Mouse (Mus musculus): ENCODE data around the gene Irf2bpl. TPM values are rescaled to one million over a fixed set of nuclear protein-coding genes. Genes with fewer than 3 reads are reported as not detected.
A peak's percentile ranks its signal among the peaks of the same experiment; 100 is the strongest.

Gene Irf2bpl
- polyA plus RNA-seq, 1 experiment from 2014 or later, result 80.2 TPM

DNA sequence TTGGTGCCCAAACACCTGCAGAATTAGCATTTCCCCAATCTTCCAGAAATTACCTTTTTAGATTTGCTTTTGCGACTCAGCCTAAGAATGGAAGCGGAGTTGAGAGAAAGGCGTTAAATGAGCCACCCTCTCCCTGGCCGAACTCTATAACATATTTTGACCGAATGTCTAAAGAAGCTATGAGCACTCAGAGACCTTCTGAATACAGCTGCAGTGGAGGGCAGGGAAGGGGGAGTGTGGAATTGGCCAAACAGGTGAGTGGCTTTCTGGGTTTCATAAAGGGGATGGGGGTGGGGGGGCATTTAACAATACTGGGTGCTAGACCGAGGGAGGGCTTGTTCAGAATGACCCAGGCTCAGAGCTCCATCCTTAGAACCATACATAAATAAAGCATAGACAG, 738 bp upstream of the Irf2bpl start:
- peaks cover 51% of the 10 kb centered on the region for H3K4me1 ChIP-seq (ENCODE audit: control insufficient read depth, insufficient read depth, low read length)
- H3K9ac ChIP-seq (replicated peaks; ENCODE audit: low read length), result peak overlapping the region; percentile 31; the same call in 1 of the 2 replicates
- H3K27me3 ChIP-seq (ENCODE audit: control insufficient read depth, insufficient read depth, low read length), result no peaks in the 10 kb centered on the region
- H3K4me3 ChIP-seq (replicated peaks; ENCODE audit: low read depth, low read length), result peak overlapping the region; percentile 98
- 6% methylated on average over 6 of the region's 6 CpGs for WGBS
- H3K9me3 ChIP-seq (ENCODE audit: control insufficient read depth, low read length), result no peaks in the 10 kb centered on the region
- peaks cover 10% of the 10 kb centered on the region; the same call in 1 of the 2 replicates for H3K36me3 ChIP-seq (ENCODE audit: control insufficient read depth, insufficient read depth, low read length)
- H3K27ac ChIP-seq (replicated peaks; ENCODE audit: low read depth, low read length), result peak overlapping the region; percentile 98
- DNase-seq, result no peak
- peak overlapping the region; percentile 82 for H3K4me2 ChIP-seq (ENCODE audit: low read length)
- no peak for ATAC-seq (ENCODE audit: low FRiP score, low TSS enrichment)

DNA sequence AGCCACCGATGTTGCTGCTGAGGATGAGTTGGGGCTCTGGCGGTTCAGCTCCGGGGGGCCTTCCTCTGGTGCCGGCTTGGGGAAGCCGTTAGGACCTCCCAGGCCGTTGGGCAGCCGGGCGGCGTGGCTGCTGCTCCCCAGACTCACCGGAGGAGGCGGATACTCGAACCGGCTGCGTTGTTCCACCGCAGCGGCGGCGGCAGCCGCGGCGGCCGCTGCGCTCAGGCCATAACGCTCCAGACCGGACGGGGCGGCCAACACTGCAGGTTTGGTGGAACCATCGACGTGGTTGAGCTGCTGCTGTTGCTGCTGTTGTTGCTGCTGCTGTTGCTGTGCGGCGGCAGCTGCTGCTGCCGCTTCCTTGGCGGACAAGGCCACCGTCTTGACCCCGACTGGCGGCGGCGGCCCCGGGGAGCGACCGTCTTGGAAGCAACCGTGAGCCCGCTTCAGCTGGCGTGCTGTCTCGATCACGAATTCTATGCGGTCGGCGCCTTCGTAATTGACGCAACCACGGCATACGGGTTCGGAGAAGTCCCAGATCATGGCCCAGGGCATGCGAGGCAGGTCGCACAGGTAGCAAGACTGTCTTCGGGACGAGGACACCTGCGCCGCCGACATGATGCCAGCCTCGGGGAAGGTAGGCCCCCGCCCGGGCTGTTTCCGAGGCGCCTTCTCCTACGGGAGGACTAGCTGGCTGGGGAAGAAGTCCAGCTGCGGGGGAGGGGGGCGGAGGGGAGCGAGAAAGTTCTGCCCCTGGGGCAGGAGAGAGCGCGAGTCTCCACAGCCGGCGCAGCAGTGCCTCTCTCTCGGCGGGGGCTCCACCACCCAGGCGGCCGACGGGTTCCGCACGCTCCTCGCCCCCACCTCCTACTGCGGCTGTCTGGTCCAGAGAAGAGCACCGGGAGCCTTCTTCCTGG, 1.1 kb downstream of the Irf2bpl start:
- Histone ChIP-seq H3K4me2 (ENCODE audit: low read length) (peak overlapping the region; percentile 82), H3K36me3 (ENCODE audit: control insufficient read depth, insufficient read depth, low read length) (peaks cover 18% of the 10 kb centered on the region; the same call in 1 of the 2 replicates), H3K27ac (replicated peaks; ENCODE audit: low read depth, low read length) (peak overlapping the region; percentile 98), H3K9ac (replicated peaks; ENCODE audit: low read length) (peak overlapping the region; percentile 100), H3K27me3 (ENCODE audit: control insufficient read depth, insufficient read depth, low read length) (no peaks in the 10 kb centered on the region), H3K4me3 (replicated peaks; ENCODE audit: low read depth, low read length) (peak overlapping the region; percentile 98), H3K9me3 (ENCODE audit: control insufficient read depth, low read length) (no peaks in the 10 kb centered on the region), H3K4me1 (ENCODE audit: control insufficient read depth, insufficient read depth, low read length) (peaks cover 51% of the 10 kb centered on the region)
- 0% methylated on average over 84 of the region's 84 CpGs for WGBS
- peak; percentile 12; the same call in 1 of the 2 replicates for ATAC-seq (ENCODE audit: low FRiP score, low TSS enrichment)
- peak; percentile 72 for DNase-seq

DNA sequence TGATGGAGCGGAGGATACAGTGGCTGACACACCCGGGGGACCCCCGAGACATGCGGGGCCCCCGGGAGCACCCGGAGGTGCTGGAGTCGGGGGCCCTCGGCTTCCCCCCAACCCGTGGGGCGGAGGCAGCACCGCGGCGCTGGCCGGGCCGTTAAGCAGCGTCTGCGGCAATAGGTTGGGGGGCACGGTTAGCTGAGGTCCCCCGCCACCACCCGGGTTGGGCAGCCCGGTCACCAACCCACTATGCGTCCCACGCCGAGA, 1.6 kb downstream of the Irf2bpl start:
- peak overlapping the region; percentile 98 for H3K27ac ChIP-seq (replicated peaks; ENCODE audit: low read depth, low read length)
- DNase-seq, result no peak
- peaks cover 21% of the 10 kb centered on the region; the same call in 1 of the 2 replicates for H3K36me3 ChIP-seq (ENCODE audit: control insufficient read depth, insufficient read depth, low read length)
- no peak for ATAC-seq (ENCODE audit: low FRiP score, low TSS enrichment)
- no peaks in the 10 kb centered on the region for H3K27me3 ChIP-seq (ENCODE audit: control insufficient read depth, insufficient read depth, low read length)
- H3K9me3 ChIP-seq (ENCODE audit: control insufficient read depth, low read length), result no peaks in the 10 kb centered on the region
- H3K9ac ChIP-seq (replicated peaks; ENCODE audit: low read length), result peak overlapping the region; percentile 100
- under 1% methylated on average over 24 of the region's 24 CpGs for WGBS
- H3K4me2 ChIP-seq (ENCODE audit: low read length), result peak overlapping the region; percentile 82
- peaks cover 50% of the 10 kb centered on the region for H3K4me1 ChIP-seq (ENCODE audit: control insufficient read depth, insufficient read depth, low read length)
- H3K4me3 ChIP-seq (replicated peaks; ENCODE audit: low read depth, low read length), result peak overlapping the region; percentile 98

DNA sequence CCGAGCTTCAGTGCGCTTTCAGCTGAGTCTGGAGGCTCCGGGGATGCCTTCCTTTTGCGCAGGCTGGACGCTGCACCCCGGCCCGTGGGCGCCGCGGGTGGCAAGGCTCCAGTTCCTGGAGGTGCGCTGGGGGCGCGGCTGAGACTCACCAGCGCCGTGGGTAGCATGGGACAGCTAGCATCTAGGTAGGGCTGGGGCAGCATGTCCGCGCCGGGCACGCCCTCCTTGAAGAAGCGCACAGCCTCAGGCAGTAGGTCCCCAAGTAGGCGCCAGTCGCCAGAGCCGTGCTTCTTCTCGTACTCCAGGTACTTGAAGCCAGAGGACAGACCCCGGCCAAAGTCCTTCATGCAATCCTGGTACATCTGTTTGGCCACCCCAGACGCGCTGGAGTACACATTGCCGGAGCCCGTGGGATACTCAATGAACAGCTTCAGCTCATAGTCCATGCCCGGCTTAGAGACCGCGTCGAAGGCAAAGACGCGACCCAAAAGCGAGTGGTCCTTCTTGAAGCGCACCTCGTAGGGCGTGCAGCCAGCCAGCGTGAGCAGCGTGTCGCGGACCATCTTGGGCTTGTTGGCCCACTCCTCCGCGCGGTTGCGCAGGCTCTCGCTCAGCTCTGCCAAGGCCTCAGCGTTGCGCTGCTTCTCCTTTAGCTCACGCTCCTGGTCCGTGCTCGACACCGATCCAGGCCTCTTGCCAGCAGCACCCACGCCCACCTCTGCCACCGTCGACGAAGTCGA, 2.1 kb downstream of the Irf2bpl start:
- DNase-seq (peak; percentile 78), ATAC-seq (ENCODE audit: low FRiP score, low TSS enrichment) (no peak)
- peak overlapping the region; percentile 100 for H3K9ac ChIP-seq (replicated peaks; ENCODE audit: low read length)
- peak overlapping the region; percentile 98 for H3K27ac ChIP-seq (replicated peaks; ENCODE audit: low read depth, low read length)
- no peaks in the 10 kb centered on the region for H3K27me3 ChIP-seq (ENCODE audit: control insufficient read depth, insufficient read depth, low read length)
- peak overlapping the region; percentile 98 for H3K4me3 ChIP-seq (replicated peaks; ENCODE audit: low read depth, low read length)
- WGBS, result under 1% methylated on average over 59 of the region's 59 CpGs
- peaks cover 47% of the 10 kb centered on the region for H3K4me1 ChIP-seq (ENCODE audit: control insufficient read depth, insufficient read depth, low read length)
- peak overlapping the region; percentile 82 for H3K4me2 ChIP-seq (ENCODE audit: low read length)
- H3K9me3 ChIP-seq (ENCODE audit: control insufficient read depth, low read length), result no peaks in the 10 kb centered on the region
- H3K36me3 ChIP-seq (ENCODE audit: control insufficient read depth, insufficient read depth, low read length), result peaks cover 22% of the 10 kb centered on the region; the same call in 1 of the 2 replicates

DNA sequence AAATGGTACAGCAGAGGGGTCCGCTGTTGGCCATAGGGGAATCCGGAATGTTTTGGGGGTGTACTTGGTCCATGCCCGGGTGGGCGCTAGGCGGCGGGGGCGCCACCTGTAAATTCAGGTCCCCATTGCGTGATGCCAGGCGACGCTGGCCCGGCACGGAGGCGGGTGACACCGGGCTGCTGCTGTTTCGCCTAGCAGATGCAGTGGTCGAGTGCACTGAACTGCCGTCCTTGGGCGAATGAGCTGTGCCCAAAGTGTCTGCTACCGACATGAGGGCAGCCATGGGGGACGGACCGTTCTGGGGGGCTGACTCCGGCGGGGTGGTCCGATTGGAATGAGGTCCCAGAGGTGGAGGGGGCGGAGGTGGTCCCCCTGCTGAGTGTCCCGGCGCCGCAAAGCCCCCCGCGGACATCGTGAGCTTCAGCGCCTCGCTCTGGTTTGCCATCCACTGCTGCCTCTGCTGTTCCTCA, 2.8 kb downstream of the Irf2bpl start:
- ATAC-seq (ENCODE audit: low FRiP score, low TSS enrichment), result no peak
- WGBS, result 2% methylated on average over 31 of the region's 33 CpGs
- peaks cover 45% of the 10 kb centered on the region for H3K4me1 ChIP-seq (ENCODE audit: control insufficient read depth, insufficient read depth, low read length)

DNA sequence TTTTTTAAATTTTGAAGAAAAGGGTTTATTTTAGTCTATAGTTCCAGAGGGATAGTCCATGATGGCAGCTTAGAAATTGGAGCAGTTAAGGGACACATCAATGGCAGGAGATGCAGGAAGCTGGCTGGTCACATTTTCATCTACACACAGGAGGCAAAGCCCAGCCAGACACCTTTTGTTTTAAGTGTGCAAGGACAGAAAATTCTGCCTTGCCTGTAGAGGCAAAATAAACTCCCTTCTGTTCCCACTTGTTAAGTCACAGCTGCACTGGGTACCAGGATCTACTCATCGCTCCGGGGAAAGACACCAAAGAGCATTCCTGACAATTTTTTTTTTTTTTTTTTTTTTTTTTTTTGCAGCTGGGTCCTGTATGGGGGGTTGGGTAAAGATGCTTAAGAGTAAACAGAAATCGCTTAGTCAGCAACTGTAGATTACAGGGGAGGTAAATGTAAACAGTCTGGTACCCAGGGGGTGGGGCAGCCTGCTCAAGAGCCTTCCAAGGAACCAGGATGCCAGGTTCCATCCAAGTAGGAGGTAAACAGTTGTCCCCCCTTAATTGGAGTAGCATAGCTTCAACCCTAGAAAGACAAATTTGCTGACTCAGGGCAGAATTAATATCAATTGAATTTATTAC, 4.4 kb downstream of the Irf2bpl start:
- H3K9ac ChIP-seq (replicated peaks; ENCODE audit: low read length), result peak overlapping the region; percentile 39; the same call in 1 of the 2 replicates
- WGBS, result 40% methylated on average over 3 of the region's 3 CpGs
- ATAC-seq (ENCODE audit: low FRiP score, low TSS enrichment), result no peak
- peaks cover 28% of the 10 kb centered on the region for H3K4me1 ChIP-seq (ENCODE audit: control insufficient read depth, insufficient read depth, low read length)
- H3K27me3 ChIP-seq (ENCODE audit: control insufficient read depth, insufficient read depth, low read length), result no peaks in the 10 kb centered on the region
- peak overlapping the region; percentile 98 for H3K4me3 ChIP-seq (replicated peaks; ENCODE audit: low read depth, low read length)
- peak overlapping the region; percentile 82 for H3K4me2 ChIP-seq (ENCODE audit: low read length)
- peaks cover 22% of the 10 kb centered on the region; the same call in 1 of the 2 replicates for H3K36me3 ChIP-seq (ENCODE audit: control insufficient read depth, insufficient read depth, low read length)
- H3K27ac ChIP-seq (replicated peaks; ENCODE audit: low read depth, low read length), result 0 out of 2 replicates have a peak overlapping the region, but pooled peaks have one; percentile 41
- peak; percentile 33 for DNase-seq
- no peaks in the 10 kb centered on the region for H3K9me3 ChIP-seq (ENCODE audit: control insufficient read depth, low read length)

More for the DNA sequence above, 2.8 kb downstream of the Irf2bpl start:
- H3K9ac ChIP-seq (replicated peaks; ENCODE audit: low read length), result peak overlapping the region; percentile 100
- H3K4me2 ChIP-seq (ENCODE audit: low read length), result peak overlapping the region; percentile 82
- H3K27ac ChIP-seq (replicated peaks; ENCODE audit: low read depth, low read length), result peak overlapping the region; percentile 98
- peak overlapping the region; percentile 98 for H3K4me3 ChIP-seq (replicated peaks; ENCODE audit: low read depth, low read length)
- DNase-seq, result peak; percentile 63
- no peaks in the 10 kb centered on the region for H3K27me3 ChIP-seq (ENCODE audit: control insufficient read depth, insufficient read depth, low read length)
- H3K9me3 ChIP-seq (ENCODE audit: control insufficient read depth, low read length), result no peaks in the 10 kb centered on the region
- H3K36me3 ChIP-seq (ENCODE audit: control insufficient read depth, insufficient read depth, low read length), result peaks cover 22% of the 10 kb centered on the region; the same call in 1 of the 2 replicates

DNA sequence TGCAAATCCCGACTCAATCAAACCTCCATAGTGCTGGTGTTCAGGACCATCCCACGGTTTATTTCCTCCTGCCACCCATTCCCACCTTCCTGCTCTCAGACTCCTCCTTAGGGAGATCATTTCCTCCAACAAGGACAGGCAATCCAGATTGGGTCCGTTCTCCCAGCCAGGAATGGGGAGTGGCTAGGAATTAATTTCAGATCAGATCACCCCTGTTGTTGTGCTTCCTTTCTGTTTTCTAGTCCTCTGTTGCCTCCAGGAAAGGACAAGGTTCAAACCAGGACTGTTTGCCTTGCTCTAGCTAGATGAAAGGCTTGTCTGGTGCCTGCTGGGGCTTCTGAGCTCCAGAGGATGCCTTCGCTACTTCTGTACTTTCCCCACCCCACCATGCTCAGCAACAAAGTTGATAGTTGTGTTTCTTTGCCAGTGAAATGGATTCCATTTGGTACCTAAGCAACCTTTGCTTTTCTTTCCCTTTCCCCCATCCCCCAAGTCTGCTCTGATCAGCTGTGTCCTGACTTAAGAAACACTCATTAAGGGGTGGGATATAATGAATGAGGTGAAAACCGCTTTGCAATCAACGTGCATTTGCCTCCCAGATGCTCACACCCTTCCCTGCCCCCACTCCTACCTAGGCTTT, 5.0 kb downstream of the Irf2bpl start:
- 39% methylated on average over 6 of the region's 6 CpGs for WGBS
- peak overlapping the region; percentile 20; the same call in 1 of the 2 replicates for H3K9ac ChIP-seq (replicated peaks; ENCODE audit: low read length)
- peak overlapping the region; percentile 57 for H3K27ac ChIP-seq (replicated peaks; ENCODE audit: low read depth, low read length)
- peaks cover 26% of the 10 kb centered on the region for H3K4me1 ChIP-seq (ENCODE audit: control insufficient read depth, insufficient read depth, low read length)
- no peak for ATAC-seq (ENCODE audit: low FRiP score, low TSS enrichment)
- peak overlapping the region; percentile 98 for H3K4me3 ChIP-seq (replicated peaks; ENCODE audit: low read depth, low read length)
- peaks cover 22% of the 10 kb centered on the region; the same call in 1 of the 2 replicates for H3K36me3 ChIP-seq (ENCODE audit: control insufficient read depth, insufficient read depth, low read length)
- DNase-seq, result peak; percentile 33
- H3K9me3 ChIP-seq (ENCODE audit: control insufficient read depth, low read length), result no peaks in the 10 kb centered on the region
- H3K27me3 ChIP-seq (ENCODE audit: control insufficient read depth, insufficient read depth, low read length), result no peaks in the 10 kb centered on the region
- H3K4me2 ChIP-seq (ENCODE audit: low read length), result peak overlapping the region; percentile 82

Data from midbrain, embryonic 14.5 days (tissue).